Mouse (Mus musculus) G1E-ER4 (cell line): ENCODE measurements around the gene Zfp84. TPM values are rescaled to one million over a fixed set of nuclear protein-coding genes. Genes with fewer than 3 reads are reported as not detected.
"Not testable (repeated sequence)": the region's sequence is repeated elsewhere in the genome, so short reads cannot be mapped to it uniquely, and the experiment has no call there.

Experiments
- GATA1 ChIP-seq: IDR thresholded peaks from one replicate; pipeline ENCODE4 v1.8.0; 2012; ENCODE audit warnings: low read length, inconsistent platforms
- polyA plus RNA-seq: library from polyadenylated mRNA; stranded (reverse); fragments of >175 nt; gene quantifications from 2 replicates; pipeline ENCODE4 v1.2.3, GENCODE M21; 2012

Gene Zfp84
- polyA plus RNA-seq: 0.66 and 3.1 TPM in 2 replicates

DNA sequence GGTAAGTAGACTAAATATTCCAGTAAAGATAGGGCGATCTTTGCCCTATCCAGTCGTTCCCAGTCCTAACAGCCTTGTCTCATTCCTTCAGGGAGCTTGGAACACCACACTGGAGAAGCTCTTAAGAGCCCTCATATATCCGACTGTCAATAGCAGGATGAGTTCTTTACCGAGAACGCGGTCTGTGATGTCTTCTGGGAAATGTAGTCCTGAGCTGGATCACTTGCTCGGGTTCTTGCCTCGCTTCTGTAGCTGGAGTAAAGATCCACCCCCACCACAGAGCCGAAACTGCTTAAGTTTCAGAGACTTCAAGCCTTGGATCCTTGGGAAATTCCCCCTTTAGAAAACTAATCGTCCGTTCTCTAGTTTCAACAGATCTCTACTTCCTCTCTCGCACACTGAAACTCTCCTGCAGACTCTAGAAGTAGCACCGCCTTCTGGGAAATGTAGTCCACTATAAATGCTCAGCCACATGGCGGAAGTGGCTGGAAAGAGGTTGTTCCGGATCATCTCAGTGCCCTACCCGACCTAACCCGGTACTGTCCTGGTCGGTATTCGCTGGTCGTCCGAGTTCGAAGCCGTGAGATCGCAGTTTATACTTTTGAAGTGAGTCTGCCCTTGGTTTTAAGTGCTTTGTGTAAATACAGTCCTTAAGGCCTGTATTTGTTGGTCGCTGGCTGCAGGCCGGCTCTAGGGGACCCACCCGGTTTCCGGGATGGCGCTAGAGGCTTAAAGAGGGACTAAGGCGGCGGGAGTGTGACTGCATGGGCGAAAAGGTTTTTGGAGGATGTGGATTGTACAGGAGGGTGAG lies at the start of gene Zfp84:
TSS of gene Zfp84 (plus strand) at position 463 of the 811 bp plus-strand sequence.
- TF ChIP-seq GATA1: no peak

GRCm38 (mm10) chr7:29726860-29727259 lies 41.5 kb upstream of the Zfp84 start, which contains the start of gene Catsperg2:
Gene Catsperg2 (minus strand): TSS chr7:29727032.
- not testable (repeated sequence) for TF ChIP-seq GATA1

- no peak for TF ChIP-seq GATA1
These were observed 40.3 kb upstream of the Zfp84 start for GRCm38 (mm10) chr7:29728055-29728454.

- TF ChIP-seq GATA1: no peak
These were observed 26.1 kb upstream of the Zfp84 start for GRCm38 (mm10) chr7:29742258-29742657.

DNA sequence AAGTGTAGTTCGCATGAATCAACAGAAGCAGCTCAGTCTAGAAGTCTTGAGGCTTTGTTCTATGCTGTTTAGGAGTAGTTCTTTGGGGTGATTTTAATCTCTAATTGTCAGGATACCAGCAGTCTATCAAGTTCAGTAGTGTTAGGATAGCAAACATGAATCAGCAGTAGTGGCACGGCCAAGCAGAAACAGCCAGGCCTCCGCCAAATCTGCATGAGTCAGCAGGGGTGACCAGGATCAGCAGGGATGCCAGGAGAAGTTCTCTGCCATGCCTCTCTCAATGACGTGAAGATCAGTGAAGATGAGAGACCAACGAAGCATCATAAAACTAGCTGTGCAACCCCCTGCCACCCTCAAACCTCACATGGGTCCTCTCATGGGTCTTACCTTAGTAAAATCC lies 7.9 kb upstream of the Zfp84 start:
- no peak for TF ChIP-seq GATA1

DNA sequence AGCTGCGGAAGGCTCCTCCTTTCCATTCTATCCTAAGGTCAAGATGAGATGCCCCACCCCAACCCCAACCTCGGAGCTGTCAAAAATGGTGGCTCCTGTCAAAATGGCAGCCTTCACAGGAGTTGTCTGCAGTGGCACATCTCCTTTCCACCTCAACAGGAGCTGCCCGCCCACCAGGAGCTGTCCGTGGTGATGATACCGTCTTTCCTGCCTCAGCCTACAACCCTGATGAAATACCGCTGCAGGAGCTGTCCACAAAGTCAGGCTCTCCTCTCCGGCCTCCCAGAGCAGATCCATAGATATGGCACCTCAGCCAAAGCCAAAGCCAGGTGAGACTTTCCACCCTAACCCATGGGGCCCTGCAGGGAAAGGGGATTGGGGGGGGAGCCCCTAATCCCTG lies 3.6 kb upstream of the Zfp84 start:
- TF ChIP-seq GATA1: no peak

- no peak for TF ChIP-seq GATA1
These were observed 1.2 kb upstream of the Zfp84 start for GRCm38 (mm10) chr7:29767058-29767686.

DNA sequence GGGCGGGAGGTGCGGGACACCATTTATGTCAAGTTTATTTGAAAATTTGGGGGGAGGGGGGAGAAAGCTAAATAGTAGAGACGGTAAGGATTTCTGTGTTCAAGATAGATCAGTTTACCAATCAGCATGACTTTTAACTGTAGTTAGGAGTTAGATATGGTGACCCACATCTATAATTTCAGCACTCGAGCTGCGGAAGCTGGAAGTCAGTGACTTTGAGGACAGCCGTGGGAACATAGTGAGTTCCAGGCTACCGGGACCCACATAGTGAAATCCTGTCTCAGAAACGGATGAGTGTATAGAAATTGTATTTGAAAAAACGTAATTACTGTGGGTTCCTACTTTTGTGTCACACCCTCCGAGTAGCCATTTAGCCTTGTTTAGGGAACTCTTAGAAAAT lies 628 bp downstream of the Zfp84 start:
- no peak for TF ChIP-seq GATA1

- TF ChIP-seq GATA1: no peak
These were observed 5.2 kb downstream of the Zfp84 start for GRCm38 (mm10) chr7:29773503-29773902.

- no peak for TF ChIP-seq GATA1
These were observed 6.0 kb downstream of the Zfp84 start for GRCm38 (mm10) chr7:29774371-29774770.

DNA sequence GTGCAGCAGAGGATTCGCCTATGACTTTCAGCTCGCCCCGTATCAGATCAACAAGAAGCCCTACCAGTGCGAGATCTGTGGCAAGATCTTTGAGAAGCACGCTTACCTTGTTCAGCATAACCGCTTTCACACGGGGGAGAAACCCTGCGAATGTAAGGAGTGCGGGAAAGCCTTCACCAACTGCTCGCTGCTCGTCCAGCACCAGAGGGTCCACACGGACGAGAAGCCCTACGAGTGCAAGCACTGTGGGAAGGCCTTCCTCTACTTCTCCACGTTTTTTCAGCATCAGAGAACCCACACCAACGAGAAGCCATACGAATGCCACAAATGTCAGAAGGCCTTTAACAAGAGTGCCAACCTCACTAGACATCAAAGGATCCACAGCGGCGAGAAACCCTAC lies 8.2 kb downstream of the Zfp84 start:
- no peak for TF ChIP-seq GATA1

- no peak for TF ChIP-seq GATA1
These were observed 9.0 kb downstream of the Zfp84 start for GRCm38 (mm10) chr7:29777372-29777771.

DNA sequence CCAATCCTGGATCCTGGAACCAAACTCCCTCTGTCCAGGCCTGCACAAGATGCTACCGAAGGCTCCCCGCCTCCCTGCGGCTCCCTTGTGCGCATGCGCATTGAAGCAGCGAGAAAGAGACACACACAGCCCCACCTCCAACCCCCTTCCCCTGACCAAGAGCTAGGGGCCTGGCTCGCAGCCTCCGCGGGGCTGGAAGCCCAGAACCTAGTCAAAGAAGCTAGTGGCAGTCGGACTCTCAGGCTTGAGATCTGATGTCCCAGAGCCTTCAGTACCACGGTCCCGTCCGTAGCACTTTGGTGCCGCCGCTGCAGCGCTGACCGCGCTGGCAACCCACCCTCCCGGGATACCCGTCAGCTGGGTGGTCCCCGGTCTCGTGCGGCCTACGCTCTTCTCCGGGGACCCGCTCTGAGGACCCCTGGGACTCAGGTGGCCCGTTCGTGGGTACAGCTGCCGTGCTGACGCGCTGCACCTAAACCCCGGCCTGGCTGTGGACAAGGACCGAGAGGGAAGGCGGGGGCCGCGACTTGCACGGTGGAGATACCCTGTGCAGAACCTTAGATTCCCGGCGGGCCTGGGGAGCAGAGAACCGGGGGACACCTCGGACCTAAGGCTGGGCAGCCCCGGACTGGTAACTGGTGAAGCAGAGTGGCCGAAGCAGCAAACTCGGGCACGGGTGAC lies 15.7 kb downstream of the Zfp84 start, which contains the start of gene Zfp30:
TSS of gene Zfp30 (plus strand) at position 128 of the 681 bp plus-strand sequence.
- TF ChIP-seq GATA1: no peak

DNA sequence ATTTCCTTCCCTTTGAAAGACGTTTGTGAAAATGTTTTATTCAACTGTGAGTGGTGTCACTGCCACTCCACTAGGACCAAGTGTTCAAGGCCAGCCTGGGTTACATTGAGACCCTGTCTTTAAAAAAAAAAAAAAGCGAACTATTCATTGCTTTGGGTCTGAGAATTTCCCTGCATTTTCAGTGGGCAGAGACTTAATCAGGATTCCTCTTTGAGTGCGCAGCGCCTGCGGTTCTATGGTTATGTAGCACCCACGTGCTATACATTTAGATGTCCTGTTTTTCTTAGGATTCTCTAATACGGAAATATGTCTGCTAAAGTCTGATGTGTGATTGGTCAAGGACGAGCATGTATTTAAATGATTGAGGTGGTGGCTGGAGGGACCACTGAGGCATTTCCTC lies 16.7 kb downstream of the Zfp84 start:
- no peak for TF ChIP-seq GATA1

- no peak for TF ChIP-seq GATA1
These were observed 17.5 kb downstream of the Zfp84 start for GRCm38 (mm10) chr7:29785888-29786287.

DNA sequence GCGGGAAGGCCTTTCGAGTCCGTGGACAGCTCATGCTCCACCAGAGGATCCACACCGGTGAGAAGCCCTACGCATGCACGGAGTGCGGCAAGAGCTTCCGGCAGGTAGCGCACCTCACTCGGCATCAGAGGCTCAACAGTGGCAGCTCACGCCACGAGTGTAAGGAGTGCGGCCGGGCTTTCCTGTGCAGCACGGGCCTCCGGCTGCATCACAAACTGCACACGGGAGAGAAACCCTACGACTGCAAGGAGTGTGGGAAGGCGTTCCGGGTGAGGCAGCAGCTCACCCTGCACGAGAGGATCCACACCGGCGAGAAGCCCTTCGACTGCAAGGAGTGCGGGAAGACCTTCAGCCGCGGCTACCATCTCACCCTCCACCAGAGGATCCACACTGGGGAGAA lies 24.6 kb downstream of the Zfp84 start:
- no peak for TF ChIP-seq GATA1
